Mouse (Mus musculus): ENCODE data around the gene Tbc1d2b. TPM values are rescaled to one million over a fixed set of nuclear protein-coding genes. Genes with fewer than 3 reads are reported as not detected.
A peak's percentile ranks its signal among the peaks of the same experiment; 100 is the strongest.

The Tbc1d2b gene
- total RNA-seq, 2 experiments from 2014 or later: 9.2 to 15.6 TPM

GRCm38 (mm10) chr9:90269011-90269681 lies 1.5 kb downstream of the Tbc1d2b start:
- peak; percentile 41 to 49 for DNase-seq (ENCODE audit: low spot score in 2 of 2)
- intact Hi-C loops (cut with DNase I): no loop called here

GRCm38 (mm10) chr9:90266926-90267325 lies 3.7 kb downstream of the Tbc1d2b start:
- intact Hi-C loops (cut with DNase I): no loop called here
- peak in 1 of 2 experiments; percentile 5 for DNase-seq (ENCODE audit: low spot score in 2 of 2)

GRCm38 (mm10) chr9:90266059-90266458 lies 4.5 kb downstream of the Tbc1d2b start:
- intact Hi-C loops (cut with DNase I): no loop called here
- peak in 1 of 2 experiments; percentile 2 for DNase-seq (ENCODE audit: low spot score in 2 of 2)

GRCm38 (mm10) chr9:90265322-90266039 lies 5.1 kb downstream of the Tbc1d2b start:
- DNase-seq (ENCODE audit: low spot score in 2 of 2): peak in 1 of 2 experiments; percentile 7
- intact Hi-C loops (cut with DNase I): no loop called here

GRCm38 (mm10) chr9:90263340-90263679 lies 7.3 kb downstream of the Tbc1d2b start:
- DNase-seq (ENCODE audit: low spot score in 2 of 2): no peak
- intact Hi-C loops (cut with DNase I): no loop called here

GRCm38 (mm10) chr9:90262591-90263339 lies 7.8 kb downstream of the Tbc1d2b start:
- DNase-seq (ENCODE audit: low spot score in 2 of 2): no peak
- intact Hi-C loops (cut with DNase I): no loop called here

GRCm38 (mm10) chr9:90262063-90262462 lies 8.5 kb downstream of the Tbc1d2b start:
- intact Hi-C loops (cut with DNase I): no loop called here
- DNase-seq (ENCODE audit: low spot score in 2 of 2): no peak

- intact Hi-C loops (cut with DNase I): no loop called here
- DNase-seq (ENCODE audit: low spot score in 2 of 2): no peak
Observed at GRCm38 (mm10) chr9:90260600-90261375, 9.8 kb downstream of the Tbc1d2b start.

GRCm38 (mm10) chr9:90260079-90260478 lies 10.5 kb downstream of the Tbc1d2b start:
- no peak for DNase-seq (ENCODE audit: low spot score in 2 of 2)
- intact Hi-C loops (cut with DNase I): no loop called here

- no peak for DNase-seq (ENCODE audit: low spot score in 2 of 2)
- intact Hi-C loops (cut with DNase I): no loop called here
Observed at GRCm38 (mm10) chr9:90259400-90259950, 11.1 kb downstream of the Tbc1d2b start.

- DNase-seq (ENCODE audit: low spot score in 2 of 2): no peak
- intact Hi-C loops (cut with DNase I): no loop called here
Observed at GRCm38 (mm10) chr9:90257754-90258531, 12.7 kb downstream of the Tbc1d2b start.

GRCm38 (mm10) chr9:90257220-90257619 lies 13.4 kb downstream of the Tbc1d2b start:
- intact Hi-C loops (cut with DNase I): no loop called here
- DNase-seq (ENCODE audit: low spot score in 2 of 2): no peak

- DNase-seq (ENCODE audit: low spot score in 2 of 2): no peak
- intact Hi-C loops (cut with DNase I): no loop called here
Observed at GRCm38 (mm10) chr9:90255844-90256405, 14.7 kb downstream of the Tbc1d2b start.

- DNase-seq (ENCODE audit: low spot score in 2 of 2): no peak
- intact Hi-C loops (cut with DNase I): no loop called here
Observed at GRCm38 (mm10) chr9:90253181-90253580, 17.4 kb downstream of the Tbc1d2b start.

- DNase-seq (ENCODE audit: low spot score in 2 of 2): peak in 1 of 2 experiments; percentile 48
- intact Hi-C loops (cut with DNase I): no loop called here
Observed at GRCm38 (mm10) chr9:90250964-90251750, 19.4 kb downstream of the Tbc1d2b start.

- no peak for DNase-seq (ENCODE audit: low spot score in 2 of 2)
- intact Hi-C loops (cut with DNase I): no loop called here
Observed at GRCm38 (mm10) chr9:90250141-90250775, 20.3 kb downstream of the Tbc1d2b start.

GRCm38 (mm10) chr9:90249036-90249435 lies 21.6 kb downstream of the Tbc1d2b start:
- no peak for DNase-seq (ENCODE audit: low spot score in 2 of 2)
- intact Hi-C loops (cut with DNase I): no loop called here

Data from left cerebral cortex, postnatal 14 days (tissue).